In genomic region chr6:41824086-41824485, GRCm38 (mm10) we compare ENCODE assay signal across 35 mouse cellular contexts. TPM values are rescaled to one million over a fixed set of nuclear protein-coding genes. Genes with fewer than 3 reads are reported as not detected.
"Had no signal": no experiment of that assay in that cellular context is flagged by ENCODE, and none has a peak within 500 bp of the region (broad histone marks: within the 10 kb centered on the region; RNA-seq: fewer than 3 reads in every experiment).

No protein-coding gene starts in this region.

- DNase-seq: cerebellum, adult 2 months; cerebellum, adult 8-10 months; cerebellum, adult 9-10 months; cerebellum, adult 9-11 months; cerebellum, postnatal 10 days; cerebellum, postnatal 14 days; cerebellum, postnatal 25 days; cerebellum, postnatal 36 days; forebrain, postnatal 0 days; gastrocnemius, adult 2 months; gastrocnemius, postnatal 10 days; gastrocnemius, postnatal 14 days; gastrocnemius, postnatal 25 days; gastrocnemius, postnatal 36 days; heart, adult 11 months; heart, adult 18-20 months; heart, adult 2 months had no signal

- ATAC-seq: forebrain, embryonic 13.5 days; forebrain, embryonic 14.5 days; forebrain, embryonic 15.5 days; forebrain, embryonic 16.5 days; forebrain, postnatal 0 days had no signal

RNA-seq across cellular contexts. Expression of gene Pip, which starts 23.2 kb away (rescaled TPM):
- polyA plus RNA-seq: cerebellum, adult 2 months; cortical plate, adult 2 months; embryonic facial prominence, embryonic 10.5 days; embryonic facial prominence, embryonic 11.5 days; embryonic facial prominence, embryonic 12.5 days; embryonic facial prominence, embryonic 13.5 days; embryonic facial prominence, embryonic 14.5 days; embryonic facial prominence, embryonic 15.5 days; erythroblast, embryonic 14.5 days; forebrain, embryonic 10.5 days; forebrain, embryonic 11.5 days; forebrain, embryonic 12.5 days; forebrain, embryonic 13.5 days; forebrain, embryonic 14.5 days; forebrain, embryonic 15.5 days; forebrain, embryonic 16.5 days; forebrain, postnatal 0 days; frontal cortex, adult 2 months; heart, adult 2 months; heart, embryonic 10.5 days; heart, embryonic 11.5 days had no signal

RNA-seq across cellular contexts. Expression of gene Sval2, which starts 28.7 kb away (rescaled TPM):
- polyA plus RNA-seq: cerebellum, adult 2 months; cortical plate, adult 2 months; embryonic facial prominence, embryonic 10.5 days; embryonic facial prominence, embryonic 11.5 days; embryonic facial prominence, embryonic 12.5 days; embryonic facial prominence, embryonic 13.5 days; embryonic facial prominence, embryonic 14.5 days; embryonic facial prominence, embryonic 15.5 days; erythroblast, embryonic 14.5 days; forebrain, embryonic 10.5 days; forebrain, embryonic 11.5 days; forebrain, embryonic 12.5 days; forebrain, embryonic 13.5 days; forebrain, embryonic 14.5 days; forebrain, embryonic 15.5 days; forebrain, embryonic 16.5 days; forebrain, postnatal 0 days; frontal cortex, adult 2 months; heart, adult 2 months; heart, embryonic 10.5 days; heart, embryonic 11.5 days had no signal

RNA-seq across cellular contexts. Expression of gene Olfr459, which starts 49.1 kb away (rescaled TPM):
- polyA plus RNA-seq: cerebellum, adult 2 months; cortical plate, adult 2 months; embryonic facial prominence, embryonic 10.5 days; embryonic facial prominence, embryonic 11.5 days; embryonic facial prominence, embryonic 13.5 days; embryonic facial prominence, embryonic 15.5 days; erythroblast, embryonic 14.5 days; forebrain, embryonic 10.5 days; forebrain, embryonic 11.5 days; forebrain, embryonic 12.5 days; forebrain, embryonic 13.5 days; forebrain, embryonic 14.5 days; forebrain, embryonic 15.5 days; forebrain, embryonic 16.5 days; forebrain, postnatal 0 days; frontal cortex, adult 2 months; heart, adult 2 months; heart, embryonic 10.5 days; heart, embryonic 11.5 days had no signal
